Mouse (Mus musculus) heart, embryonic 14.5 days (tissue): ENCODE measurements around the gene Gm5751. TPM values are rescaled to one million over a fixed set of nuclear protein-coding genes. Genes with fewer than 3 reads are reported as not detected.
A peak's percentile ranks its signal among the peaks of the same experiment; 100 is the strongest.

ENCODE experiments used
- ATAC-seq: fragments of 200-750 bp; cut with Nextera tagmentation; 2 replicates; pipeline ENCODE4 v1.8.0; 2017; ENCODE audit warnings: low read depth, moderate TSS enrichment; ENCODE audit not compliant: insufficient number of reproducible peaks, insufficient read depth, low FRiP score
- H3K27ac ChIP-seq, 2 experiments: fragments of 200-500 bp in 1 of 2; fragments of 300-500 bp in 1 of 2; sonication (generic) in 1 of 2; replicated peaks in 1 of 2; 2 replicates each; pipeline ENCODE4 v1.5.1; 2012 to 2014; ENCODE audit warnings: low read depth in 2 of 2, low read length in 2 of 2, control low read depth in 1 of 2, mild to moderate bottlenecking in 1 of 2, mixed read lengths in 1 of 2; ENCODE audit not compliant: control insufficient read depth in 1 of 2, insufficient read depth in 1 of 2
- H3K27me3 ChIP-seq: fragments of 300-500 bp; sonication (generic); 2 replicates; pipeline ENCODE4 v1.6.1; 2014; ENCODE audit warnings: mild to moderate bottlenecking, low read length, control low read depth; ENCODE audit not compliant: control insufficient read depth, insufficient read depth
- H3K36me3 ChIP-seq: fragments of 300-500 bp; sonication (generic); 2 replicates; pipeline ENCODE4 v1.6.1; 2014; ENCODE audit warnings: mild to moderate bottlenecking, control low read depth, low read length, mixed read lengths; ENCODE audit not compliant: control insufficient read depth, insufficient read depth
- H3K4me1 ChIP-seq, 2 experiments: fragments of 200-500 bp in 1 of 2; fragments of 300-500 bp in 1 of 2; sonication (generic) in 1 of 2; 2 replicates each; pipeline ENCODE4 v1.6.1; 2012 to 2014; ENCODE audit warnings: low read length in 2 of 2, control low read depth in 1 of 2, mixed read lengths in 1 of 2; ENCODE audit not compliant: control insufficient read depth in 2 of 2, insufficient read depth in 2 of 2
- H3K4me2 ChIP-seq: fragments of 300-500 bp; sonication (generic); 2 replicates; pipeline ENCODE4 v1.6.1; 2014; ENCODE audit warnings: mild to moderate bottlenecking, low read length
- H3K4me3 ChIP-seq, 2 experiments: fragments of 200-500 bp in 1 of 2; fragments of 300-500 bp in 1 of 2; sonication (generic) in 1 of 2; 2 replicates each; pipeline ENCODE4 v1.5.1; 2012 to 2014; ENCODE audit warnings: low read length in 2 of 2, mild to moderate bottlenecking in 2 of 2, control low read depth in 1 of 2, low read depth in 1 of 2, moderate library complexity in 1 of 2; ENCODE audit not compliant: control insufficient read depth in 1 of 2, insufficient read depth in 1 of 2
- H3K9ac ChIP-seq: fragments of 300-500 bp; sonication (generic); 2 replicates; pipeline ENCODE4 v1.6.1; 2014; ENCODE audit warnings: mild to moderate bottlenecking, low read length
- H3K9me3 ChIP-seq: fragments of 300-500 bp; sonication (generic); 2 replicates; pipeline ENCODE4 v1.6.1; 2016; ENCODE audit warnings: low read length, control low read depth; ENCODE audit not compliant: control insufficient read depth
- WGBS: fragments of 180-500 bp; shearing (Covaris S2); extraction: QIAGEN DNeasy Blood & Tissue Kit; methylation state at CpG from one replicate; pipeline ENCODE4 v1.1.7; 2014; 5-methylcytosine and 5-hydroxymethylcytosine counted together
- polyA plus RNA-seq: library from polyadenylated mRNA; unstranded; fragments of >200 nt; fragmentation: Nextera tagmentation; extraction: Ambion mirVana; gene quantifications from 2 replicates; pipeline ENCODE4 v1.2.1, GENCODE M21; 2014

Gene Gm5751
- polyA plus RNA-seq, 1 experiment from 2014 or later: not detected

DNA sequence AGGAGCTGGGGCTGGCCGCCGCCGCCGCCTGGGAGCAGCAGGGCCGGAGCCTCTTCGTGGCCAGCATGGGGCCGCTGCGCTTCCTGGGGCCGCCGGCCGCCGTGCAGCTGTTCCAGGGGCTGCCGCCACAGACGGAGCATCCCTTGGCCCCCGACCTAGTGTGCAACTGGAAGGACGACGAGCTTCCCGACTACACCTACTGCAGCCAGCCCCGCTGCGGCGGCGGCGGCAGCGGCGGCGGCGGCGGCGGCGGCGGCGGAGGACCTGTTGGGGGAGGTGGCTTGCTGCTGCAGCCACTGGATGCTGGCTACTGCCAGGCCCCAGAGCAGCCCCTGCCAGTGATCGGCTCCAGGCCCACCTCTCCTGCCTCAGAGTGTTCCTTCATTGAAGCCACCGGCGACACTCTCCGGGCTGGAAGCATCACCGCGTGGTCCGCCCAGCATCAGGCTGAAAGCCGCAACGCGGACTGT lies 19.2 kb downstream of the Gm5751 start:
- 14% methylated on average over 11 of the region's 42 CpGs for WGBS
- ATAC-seq: peak; percentile 67; the same call in 1 of the 2 replicates

DNA sequence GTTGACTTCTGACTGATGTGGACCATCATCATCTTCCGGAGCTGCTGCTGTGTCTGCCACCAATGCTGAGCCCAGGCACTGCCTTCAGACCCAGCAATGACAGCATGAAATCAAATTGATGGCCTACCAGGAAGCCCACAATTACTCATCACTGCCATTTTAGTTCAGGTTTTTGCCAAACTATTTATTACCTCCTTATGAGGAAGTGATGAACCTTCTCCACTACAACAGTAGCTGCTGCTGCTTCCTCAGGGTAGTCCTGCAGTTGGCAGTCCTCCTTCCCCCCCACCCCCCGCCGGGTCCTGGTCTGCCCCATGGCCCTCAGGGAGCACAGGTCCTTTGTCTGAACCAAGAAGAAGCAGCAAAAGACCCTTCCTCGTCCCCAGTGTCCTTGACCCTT lies 26.8 kb downstream of the Gm5751 start:
- Histone ChIP-seq H3K4me2 (no peak overlapping the region), H3K36me3 (no peaks in the 10 kb centered on the region), H3K4me1 (no peaks in the 10 kb centered on the region), H3K9me3 (no peaks in the 10 kb centered on the region), H3K27ac (no peak overlapping the region), H3K4me3 (no peak overlapping the region), H3K9ac (no peak overlapping the region), H3K27me3 (no peaks in the 10 kb centered on the region)
- no peak for ATAC-seq
- 54% methylated on average over 4 of the region's 4 CpGs for WGBS

More for the DNA sequence above, 19.2 kb downstream of the Gm5751 start:
- Histone ChIP-seq H3K4me3 (peak overlapping the region; percentile 55 to 76), H3K9ac (peak overlapping the region; percentile 78), H3K36me3 (no peaks in the 10 kb centered on the region), H3K9me3 (no peaks in the 10 kb centered on the region), H3K27me3 (no peaks in the 10 kb centered on the region), H3K4me2 (peak overlapping the region; percentile 75), H3K4me1 (no peaks in the 10 kb centered on the region), H3K27ac (peak overlapping the region; percentile 69 to 73)

DNA sequence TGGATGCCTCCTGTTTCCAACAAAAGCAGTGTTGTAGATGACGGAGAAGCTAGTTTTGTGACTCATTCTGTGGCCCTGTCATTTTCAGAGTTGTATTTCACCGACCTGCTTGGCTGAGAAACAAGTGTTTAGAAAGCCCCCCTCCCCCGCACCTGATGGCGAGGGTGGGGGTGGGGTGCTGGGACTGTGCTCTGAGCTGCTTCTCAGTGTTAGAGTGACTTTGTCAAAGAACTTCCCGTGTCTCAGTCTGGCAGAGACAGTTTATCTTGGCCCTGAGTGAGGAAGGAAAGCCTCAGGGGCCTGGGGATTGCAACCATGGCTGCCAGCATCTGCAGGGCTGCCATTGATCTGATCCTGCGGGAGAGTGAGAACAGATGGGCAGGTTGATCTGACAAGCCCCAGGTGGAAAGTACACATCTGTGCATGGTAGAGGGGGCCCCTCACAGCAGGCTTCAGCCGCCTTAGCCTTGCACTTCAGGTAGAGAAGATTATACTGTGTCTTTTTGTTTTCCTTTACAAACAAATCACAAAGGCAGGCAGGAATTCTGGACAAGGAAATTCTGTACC lies 27.9 kb downstream of the Gm5751 start:
- Histone ChIP-seq H3K27me3 (no peaks in the 10 kb centered on the region), H3K4me1 (no peaks in the 10 kb centered on the region), H3K36me3 (no peaks in the 10 kb centered on the region), H3K9me3 (no peaks in the 10 kb centered on the region), H3K4me2 (no peak overlapping the region), H3K27ac (no peak overlapping the region), H3K9ac (no peak overlapping the region), H3K4me3 (no peak overlapping the region)
- 16% methylated on average over 7 of the region's 7 CpGs for WGBS
- ATAC-seq: no peak

- Histone ChIP-seq H3K9ac (no peak overlapping the region), H3K4me3 (no peak overlapping the region), H3K27me3 (no peaks in the 10 kb centered on the region), H3K4me1 (no peaks in the 10 kb centered on the region), H3K4me2 (no peak overlapping the region), H3K27ac (no peak overlapping the region), H3K9me3 (no peaks in the 10 kb centered on the region), H3K36me3 (no peaks in the 10 kb centered on the region)
- WGBS: 67% methylated on average over 4 of the region's 4 CpGs
- ATAC-seq: no peak
Measured at GRCm38 (mm10) chrX:8921080-8921479, 47.0 kb downstream of the Gm5751 start.

GRCm38 (mm10) chrX:8921813-8922607 lies 48.0 kb downstream of the Gm5751 start:
- WGBS: 46% methylated on average over 9 of the region's 9 CpGs
- ATAC-seq: no peak
- H3K9ac ChIP-seq: no peak overlapping the region
- no peak overlapping the region for H3K27ac ChIP-seq
- H3K4me1 ChIP-seq: no peaks in the 10 kb centered on the region
- no peak overlapping the region for H3K4me3 ChIP-seq
- no peaks in the 10 kb centered on the region for H3K36me3 ChIP-seq
- no peak overlapping the region for H3K4me2 ChIP-seq
- no peaks in the 10 kb centered on the region for H3K9me3 ChIP-seq
- no peaks in the 10 kb centered on the region for H3K27me3 ChIP-seq

- Histone ChIP-seq H3K9ac (no peak overlapping the region), H3K4me3 (no peak overlapping the region), H3K27ac (no peak overlapping the region), H3K27me3 (no peaks in the 10 kb centered on the region), H3K36me3 (no peaks in the 10 kb centered on the region), H3K4me2 (no peak overlapping the region), H3K4me1 (no peaks in the 10 kb centered on the region), H3K9me3 (no peaks in the 10 kb centered on the region)
- 37% methylated on average over 4 of the region's 4 CpGs for WGBS
- ATAC-seq: no peak
Measured at GRCm38 (mm10) chrX:8927308-8927707, 53.3 kb downstream of the Gm5751 start.
